Mouse (Mus musculus): ENCODE results near the gene Arhgap8.

The Arhgap8 gene

DNA sequence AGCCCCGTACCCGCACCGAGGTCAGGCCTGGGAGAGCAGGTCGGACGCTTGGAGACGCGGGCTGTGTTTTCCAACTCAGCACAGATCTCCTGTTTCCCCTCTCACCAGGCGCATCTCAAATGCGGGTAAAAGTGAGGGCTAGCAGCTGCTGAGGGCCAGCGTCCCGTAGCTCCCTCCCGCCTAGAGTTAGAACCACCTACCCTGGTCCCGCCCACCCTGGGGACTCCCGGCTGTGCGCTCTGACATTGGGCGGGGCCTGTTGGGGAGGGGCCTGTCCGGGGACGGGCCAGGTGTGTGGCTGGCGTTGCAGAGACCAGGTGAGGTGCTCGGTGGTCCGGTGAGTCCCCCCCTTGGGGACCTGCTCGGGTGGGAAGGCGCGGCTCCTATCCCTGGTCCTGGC is at the start of gene Arhgap8:
Gene Arhgap8, plus strand, starts transcription at position 262 of the 400 bp plus-strand sequence.
- no peak for DNase-seq (ENCODE audit: low read depth, low spot score)

DNA sequence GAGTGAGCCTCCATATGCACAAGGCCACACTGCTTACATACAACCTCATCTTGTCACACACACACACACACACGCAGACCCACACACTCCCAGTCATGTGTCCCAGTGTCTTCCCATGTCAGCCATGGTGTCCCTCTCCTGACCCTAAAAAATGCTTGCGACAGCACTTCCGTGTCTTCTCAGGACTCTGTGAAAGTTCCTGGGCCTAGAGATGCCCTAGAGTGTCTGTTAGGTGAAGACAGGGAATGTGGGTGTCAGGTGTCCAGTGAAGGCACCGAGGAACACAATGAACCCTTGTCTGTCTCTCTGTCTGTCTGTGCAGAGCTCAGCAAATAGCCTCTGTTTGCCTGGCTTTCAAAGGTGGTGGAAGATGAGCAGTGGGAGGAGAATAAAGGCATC is 49.2 kb upstream of the Arhgap8 start:
- DNase-seq (ENCODE audit: low read depth, low spot score) = no peak

- DNase-seq (ENCODE audit: low read depth, low spot score) = peak; percentile 58
These were observed 48.2 kb upstream of the Arhgap8 start for GRCm38 (mm10) chr15:84671401-84672307.

DNA sequence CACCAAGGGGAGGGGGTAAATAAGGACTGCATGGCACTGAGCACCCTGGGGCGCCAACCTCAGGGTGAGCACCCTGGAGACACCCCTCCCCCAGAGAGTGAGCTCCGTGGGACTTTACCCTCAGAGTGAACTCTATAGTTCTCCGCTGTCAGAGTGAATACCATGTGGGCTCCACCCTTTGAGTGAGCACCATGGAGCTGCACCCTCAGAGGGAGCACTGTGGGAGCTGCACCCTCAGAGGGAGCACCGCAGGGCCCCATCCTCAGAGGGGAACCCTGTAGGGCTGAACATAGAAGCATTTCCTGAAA is 47.6 kb upstream of the Arhgap8 start:
- DNase-seq (ENCODE audit: low read depth, low spot score) = no peak

DNA sequence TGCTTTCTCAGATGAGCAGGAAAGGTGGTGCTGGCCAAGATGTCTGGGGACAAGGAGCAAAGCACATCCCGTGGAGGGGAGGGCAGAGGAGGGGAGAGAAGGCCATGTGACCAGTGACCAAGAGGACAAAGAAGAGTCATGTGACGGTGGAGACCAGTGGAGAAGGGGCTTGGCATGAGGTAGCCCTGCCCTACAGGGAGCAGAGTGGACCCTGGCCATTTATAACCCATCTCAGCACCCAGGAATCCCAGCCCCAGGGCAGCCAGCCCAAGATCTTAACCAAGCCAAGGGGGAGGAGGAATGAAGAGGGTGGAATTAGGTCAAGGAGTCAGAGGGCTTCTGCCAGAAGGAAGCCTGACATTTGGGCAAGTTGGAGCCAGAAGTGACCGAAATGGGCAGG is 47.2 kb upstream of the Arhgap8 start:
- peak; percentile 34 for DNase-seq (ENCODE audit: low read depth, low spot score)

- DNase-seq (ENCODE audit: low read depth, low spot score) = no peak
These were observed 45.4 kb upstream of the Arhgap8 start for GRCm38 (mm10) chr15:84674329-84675067.

- DNase-seq (ENCODE audit: low read depth, low spot score) = no peak
These were observed 44.5 kb upstream of the Arhgap8 start for GRCm38 (mm10) chr15:84675317-84675716.

- no peak for DNase-seq (ENCODE audit: low read depth, low spot score)
These were observed 41.9 kb upstream of the Arhgap8 start for GRCm38 (mm10) chr15:84677943-84678342.

DNA sequence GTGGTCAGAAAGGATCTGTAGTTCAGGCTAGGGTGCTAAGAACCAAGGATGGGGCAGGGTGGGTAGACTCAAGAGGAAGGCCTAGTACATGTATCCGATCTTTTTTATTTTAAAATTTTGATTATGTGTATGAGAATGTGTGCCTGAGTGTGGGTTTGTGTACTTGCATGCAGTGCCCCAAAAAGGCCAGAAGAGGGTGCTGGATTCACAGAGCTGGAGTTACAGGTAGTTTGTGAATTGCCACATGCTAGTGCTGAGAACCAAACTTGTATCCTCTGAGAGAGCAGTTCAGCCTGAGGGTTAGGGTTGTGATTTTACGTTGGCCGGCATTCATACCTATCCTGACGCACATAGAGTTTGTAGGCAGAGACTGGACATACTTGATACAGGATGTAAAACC is 40.8 kb upstream of the Arhgap8 start:
- no peak for DNase-seq (ENCODE audit: low read depth, low spot score)

DNA sequence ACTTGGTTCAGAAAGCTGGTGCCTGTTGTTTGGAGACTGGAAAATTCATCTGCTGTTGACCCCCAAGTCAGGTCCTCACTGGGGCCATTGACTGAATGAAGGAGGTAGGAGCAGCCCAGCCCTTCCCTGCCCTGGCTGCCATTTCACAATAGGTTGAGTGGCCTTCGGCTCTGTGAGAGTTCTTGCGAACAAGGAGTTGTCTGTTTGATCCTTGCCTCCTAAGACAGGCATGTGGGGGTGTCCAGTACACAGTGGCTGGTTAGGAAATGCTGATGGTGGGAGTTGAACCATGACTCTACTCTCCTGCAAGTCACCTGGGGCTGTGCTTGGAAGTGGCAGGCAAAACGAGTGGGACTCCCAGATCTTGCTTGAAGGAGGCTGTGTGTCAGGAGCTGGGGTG is 40.1 kb upstream of the Arhgap8 start:
- no peak for DNase-seq (ENCODE audit: low read depth, low spot score)

DNA sequence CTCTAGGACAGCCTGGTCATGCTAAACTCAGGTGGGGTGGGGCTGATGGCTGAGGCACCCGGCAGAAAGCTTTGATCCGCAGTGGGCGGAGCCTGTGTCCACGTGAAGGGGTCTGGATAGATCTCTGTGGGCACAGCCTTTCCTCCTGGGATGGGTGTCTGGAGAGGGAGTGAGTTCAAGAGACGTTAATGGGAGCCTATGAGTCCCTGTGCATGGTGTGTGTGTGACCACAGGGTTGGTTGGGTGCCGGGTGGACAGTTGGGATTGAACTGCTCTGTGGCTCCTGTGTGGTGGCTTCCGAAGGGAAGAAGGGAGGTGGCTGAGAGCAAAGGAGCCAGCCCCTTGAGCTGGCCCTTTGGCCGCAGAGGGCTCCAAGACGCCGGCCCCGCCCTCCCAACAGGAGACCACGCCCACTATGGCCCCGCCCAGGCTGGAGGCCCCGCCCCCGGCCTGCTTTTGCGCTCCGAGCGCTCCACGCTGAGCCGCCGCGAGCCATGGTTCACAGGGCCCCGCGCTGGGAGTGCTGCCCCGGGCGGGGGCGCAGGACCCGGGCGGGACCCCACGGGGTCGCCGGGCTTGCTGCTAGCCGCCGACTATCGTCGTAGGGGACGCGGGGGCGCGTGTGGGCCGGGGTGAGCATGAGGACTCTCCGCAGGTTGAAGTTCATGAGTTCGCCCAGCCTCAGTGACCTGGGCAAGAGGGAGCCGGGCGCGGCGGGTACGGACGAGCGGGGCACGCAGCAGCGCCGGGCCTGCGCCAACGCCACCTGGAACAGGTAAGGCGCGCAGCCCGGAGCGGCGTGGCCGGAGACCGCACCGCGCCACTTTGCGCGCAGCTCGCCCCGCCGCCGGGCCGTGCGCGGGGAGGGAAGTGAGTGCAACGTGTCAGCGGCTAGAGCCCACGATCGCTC is 39.1 kb upstream of the Arhgap8 start:
- DNase-seq (ENCODE audit: low read depth, low spot score) = peak; percentile 66

GRCm38 (mm10) chr15:84681455-84682193 is 38.2 kb upstream of the Arhgap8 start:
- peak; percentile 48 for DNase-seq (ENCODE audit: low read depth, low spot score)

- no peak for DNase-seq (ENCODE audit: low read depth, low spot score)
These were observed 37.6 kb upstream of the Arhgap8 start for GRCm38 (mm10) chr15:84682206-84682605.

- no peak for DNase-seq (ENCODE audit: low read depth, low spot score)
These were observed 37.0 kb upstream of the Arhgap8 start for GRCm38 (mm10) chr15:84682821-84683220.

DNA sequence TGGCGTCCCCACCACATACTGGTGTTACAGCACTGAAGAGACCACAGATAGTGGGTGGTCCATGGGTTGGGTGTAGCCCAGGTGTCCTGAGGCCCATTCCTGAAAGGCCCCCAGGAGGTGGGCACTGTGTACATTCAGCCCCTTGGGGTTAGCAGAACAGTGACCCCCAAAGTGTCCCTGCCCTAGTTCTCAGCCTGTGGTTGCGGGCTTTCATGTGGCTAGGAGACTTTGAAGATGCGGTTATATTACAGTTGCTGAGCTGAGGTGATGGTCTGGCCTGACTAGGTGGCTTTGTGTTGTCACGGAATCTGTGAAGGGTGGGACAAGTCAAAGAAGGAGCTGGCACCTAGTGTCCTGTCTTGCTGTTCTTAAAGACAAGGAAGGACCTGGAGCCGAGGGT is 35.3 kb upstream of the Arhgap8 start:
- no peak for DNase-seq (ENCODE audit: low read depth, low spot score)

- DNase-seq (ENCODE audit: low read depth, low spot score) = no peak
These were observed 34.4 kb upstream of the Arhgap8 start for GRCm38 (mm10) chr15:84685417-84685816.

GRCm38 (mm10) chr15:84687904-84688303 is 31.9 kb upstream of the Arhgap8 start:
- DNase-seq (ENCODE audit: low read depth, low spot score) = no peak

GRCm38 (mm10) chr15:84689356-84689755 is 30.5 kb upstream of the Arhgap8 start:
- no peak for DNase-seq (ENCODE audit: low read depth, low spot score)

GRCm38 (mm10) chr15:84691513-84691912 is 28.3 kb upstream of the Arhgap8 start:
- no peak for DNase-seq (ENCODE audit: low read depth, low spot score)

DNA sequence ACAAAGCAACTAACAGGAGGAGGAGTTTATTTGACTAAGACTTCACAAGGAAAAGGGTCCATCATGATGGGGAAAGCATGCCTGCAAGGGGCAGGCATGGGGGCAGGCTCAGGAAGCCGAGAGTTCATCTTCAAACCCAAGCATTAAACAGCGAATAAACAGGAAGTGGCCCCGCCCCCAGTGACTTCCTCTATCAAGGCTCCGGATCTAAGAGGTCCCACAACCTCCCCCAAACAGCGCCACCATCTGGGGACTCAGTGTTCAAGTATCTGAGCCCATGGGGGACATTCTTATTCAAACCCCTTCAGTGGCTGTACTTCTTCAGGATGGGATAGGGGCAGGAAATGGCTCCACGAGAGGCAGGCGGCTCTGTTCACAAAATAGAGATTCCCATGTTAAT is 27.2 kb upstream of the Arhgap8 start:
- no peak for DNase-seq (ENCODE audit: low read depth, low spot score)

DNA sequence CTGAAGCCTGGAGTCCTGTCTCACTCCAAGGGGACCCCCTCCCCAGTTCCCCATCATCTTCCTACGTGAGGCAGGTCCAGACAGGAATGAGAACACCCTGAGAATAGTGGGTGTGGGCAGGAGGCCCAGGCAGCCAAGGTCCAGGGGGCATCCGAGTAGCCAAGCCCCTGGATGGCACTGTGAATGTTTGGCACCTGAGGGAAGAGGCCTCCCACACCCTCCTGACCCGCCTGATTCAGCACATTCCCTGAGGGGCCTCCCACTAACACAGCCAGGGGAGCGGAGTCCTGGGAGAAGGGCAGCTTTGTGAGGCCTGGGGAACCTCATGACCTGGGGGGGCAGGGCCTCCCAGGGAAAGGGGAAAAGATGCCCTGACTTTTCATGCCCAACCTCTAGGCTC is 23.8 kb upstream of the Arhgap8 start:
- DNase-seq (ENCODE audit: low read depth, low spot score) = no peak
